Mouse (Mus musculus) liver, postnatal 0 days (tissue): Measurements from ENCODE around the gene Mxd4.
A peak's percentile ranks its signal among the peaks of the same experiment; 100 is the strongest.

Experiments
- CTCF ChIP-seq: sonication (generic); IDR thresholded peaks from 2 replicates; pipeline ENCODE4 v1.5.1; 2016; ENCODE audit warnings: antibody characterized with exemption, low read depth
- EP300 ChIP-seq: IDR thresholded peaks from 2 replicates; pipeline ENCODE4 v1.6.1; 2016; ENCODE audit warnings: antibody characterized with exemption, low read depth, mild to moderate bottlenecking

GRCm38 (mm10) chr5:34183156-34183880 lies 4.2 kb downstream of the Mxd4 start:
- peak; percentile 68 for TF ChIP-seq EP300
- TF ChIP-seq CTCF: no peak
